Mouse (Mus musculus) limb, embryonic 14.5 days (tissue): ENCODE results near the gene Glod5. TPM values are rescaled to one million over a fixed set of nuclear protein-coding genes. Genes with fewer than 3 reads are reported as not detected.

Experiments
- ATAC-seq: fragments of 200-750 bp; cut with Nextera tagmentation; 2 replicates; pipeline ENCODE4 v1.8.0; 2017; ENCODE audit warnings: low read depth, moderate number of reproducible peaks, moderate TSS enrichment; ENCODE audit not compliant: low FRiP score
- DNase-seq: peaks from one replicate; pipeline ENCODE4 v3.0.0-alpha.2; 2015; ENCODE audit warnings: low spot score
- H3K27ac ChIP-seq: fragments of 300-500 bp; sonication (generic); replicated peaks from 2 replicates; pipeline ENCODE4 v1.5.1; 2014; ENCODE audit warnings: low read depth, mild to moderate bottlenecking, low read length, moderate library complexity, mixed read lengths
- H3K27me3 ChIP-seq: fragments of 300-500 bp; sonication (generic); 2 replicates; pipeline ENCODE4 v1.6.1; 2014; ENCODE audit warnings: low read length, mixed read lengths; ENCODE audit not compliant: control insufficient read depth, insufficient read depth
- H3K36me3 ChIP-seq: fragments of 300-500 bp; sonication (generic); 2 replicates; pipeline ENCODE4 v1.6.1; 2014; ENCODE audit warnings: mild to moderate bottlenecking, low read length, moderate library complexity, mixed read lengths; ENCODE audit not compliant: control insufficient read depth, insufficient read depth
- H3K4me1 ChIP-seq: fragments of 300-500 bp; sonication (generic); 2 replicates; pipeline ENCODE4 v1.6.1; 2014; ENCODE audit warnings: antibody characterized with exemption, low read length, mixed read lengths; ENCODE audit not compliant: control insufficient read depth, insufficient read depth
- H3K4me2 ChIP-seq: fragments of 300-500 bp; sonication (generic); replicated peaks from 2 replicates; pipeline ENCODE4 v1.6.1; 2014; ENCODE audit warnings: low read depth, mild to moderate bottlenecking, low read length, moderate library complexity; ENCODE audit not compliant: severe bottlenecking
- H3K4me3 ChIP-seq: fragments of 300-500 bp; sonication (generic); replicated peaks from 2 replicates; pipeline ENCODE4 v1.5.1; 2014; ENCODE audit warnings: low read length
- H3K9ac ChIP-seq: fragments of 300-500 bp; sonication (generic); 2 replicates; pipeline ENCODE4 v1.6.1; 2014; ENCODE audit warnings: mild to moderate bottlenecking, low read depth, low read length, moderate library complexity; ENCODE audit not compliant: severe bottlenecking
- H3K9me3 ChIP-seq: fragments of 300-500 bp; sonication (generic); 2 replicates; pipeline ENCODE4 v1.6.1; 2016; ENCODE audit warnings: low read length; ENCODE audit not compliant: control insufficient read depth
- POLR2A ChIP-seq: fragments of 200-500 bp; IDR thresholded peaks from 2 replicates; pipeline ENCODE4 v1.8.0; 2012; ENCODE audit warnings: inconsistent platforms, mild to moderate bottlenecking, moderate library complexity, borderline replicate concordance; ENCODE audit not compliant: insufficient read depth, insufficient read length; ENCODE audit errors: extremely low read depth
- WGBS: fragments of 180-500 bp; shearing (Covaris S2); extraction: QIAGEN DNeasy Blood & Tissue Kit; methylation state at CpG from one replicate; pipeline ENCODE4 v1.1.7; 2014; 5-methylcytosine and 5-hydroxymethylcytosine counted together
- polyA plus RNA-seq, 2 experiments: library from polyadenylated mRNA; depleted of rRNA in 1 of 2; stranded (reverse) in 1 of 2; unstranded in 1 of 2; fragments of >200 nt; fragmentation: Nextera tagmentation in 1 of 2; extraction: Ambion mirVana in 1 of 2; gene quantifications; 2 replicates each; pipeline versions ENCODE4 v1.2.1 to v1.2.3; 2012 to 2014

Glod5 gene
- polyA plus RNA-seq, 2 experiments, result 0.10 TPM; not detected in 1

DNA sequence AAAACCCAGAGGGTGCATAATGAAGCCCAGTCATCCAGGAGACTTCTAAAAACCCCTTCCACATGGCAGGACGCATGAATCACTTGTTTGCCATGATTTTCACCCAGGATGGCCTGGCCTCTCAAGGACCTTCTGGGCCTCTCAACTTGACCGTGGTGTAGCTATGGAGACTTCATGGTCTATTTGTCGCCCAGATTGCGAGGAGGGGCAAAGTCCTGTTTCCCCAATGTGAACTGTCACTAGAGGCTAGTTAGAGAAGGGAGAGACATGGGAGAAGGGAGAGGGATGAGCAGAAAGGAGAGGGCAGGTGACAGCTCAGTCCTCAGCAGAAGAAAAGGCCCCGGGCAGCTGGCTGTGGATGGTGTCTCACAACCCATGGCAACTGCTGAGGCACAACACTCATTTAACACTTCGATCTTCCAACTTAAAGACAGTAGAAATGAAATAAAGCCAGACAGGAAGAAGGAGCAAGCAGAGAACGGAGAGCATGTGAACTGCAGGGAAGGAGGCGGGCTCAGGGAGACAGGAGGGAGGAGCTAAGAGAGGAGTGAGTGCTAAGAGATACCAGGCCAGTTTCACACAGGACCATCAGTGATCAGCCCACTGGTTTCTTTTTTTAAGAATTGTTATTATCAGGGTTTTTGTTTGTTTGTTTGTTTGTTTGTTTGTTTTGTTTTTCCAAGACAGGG lies 25.8 kb downstream of the Glod5 start:
- 57% methylated on average over 8 of the region's 8 CpGs for WGBS
- Histone ChIP-seq H3K27me3 (no peaks in the 10 kb centered on the region), H3K36me3 (no peaks in the 10 kb centered on the region), H3K9me3 (no peaks in the 10 kb centered on the region), H3K27ac (no peak overlapping the region), H3K4me3 (no peak overlapping the region), H3K4me2 (no peak overlapping the region), H3K9ac (no peak overlapping the region), H3K4me1 (no peaks in the 10 kb centered on the region)
- no peak for DNase-seq
- TF ChIP-seq POLR2A, result no peak
- no peak for ATAC-seq

DNA sequence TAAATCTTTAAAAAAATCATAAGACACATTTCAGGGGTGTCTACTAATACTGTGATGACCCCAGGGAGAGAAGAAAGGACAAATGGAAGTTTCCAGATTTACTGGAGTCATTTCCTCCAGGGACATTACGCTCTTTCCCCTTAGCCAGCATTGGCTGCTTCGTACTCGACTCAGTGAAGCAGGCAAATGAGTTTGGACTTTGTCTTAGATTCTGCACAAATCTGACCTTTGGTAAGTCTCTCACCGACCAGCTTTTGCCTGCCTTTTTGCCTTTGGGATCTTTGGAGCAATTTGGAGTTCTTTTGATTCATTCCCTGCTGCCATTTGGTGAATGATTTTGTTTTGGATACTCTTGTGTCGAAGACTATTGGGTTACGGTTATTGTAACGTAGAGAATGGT lies 36.9 kb downstream of the Glod5 start:
- Histone ChIP-seq H3K27me3 (no peaks in the 10 kb centered on the region), H3K4me1 (no peaks in the 10 kb centered on the region), H3K9me3 (no peaks in the 10 kb centered on the region), H3K9ac (no peak overlapping the region), H3K4me3 (no peak overlapping the region), H3K36me3 (no peaks in the 10 kb centered on the region), H3K27ac (no peak overlapping the region), H3K4me2 (no peak overlapping the region)
- TF ChIP-seq POLR2A, result no peak
- no peak for ATAC-seq
- 86% methylated on average over 7 of the region's 7 CpGs for WGBS
- DNase-seq, result no peak

DNA sequence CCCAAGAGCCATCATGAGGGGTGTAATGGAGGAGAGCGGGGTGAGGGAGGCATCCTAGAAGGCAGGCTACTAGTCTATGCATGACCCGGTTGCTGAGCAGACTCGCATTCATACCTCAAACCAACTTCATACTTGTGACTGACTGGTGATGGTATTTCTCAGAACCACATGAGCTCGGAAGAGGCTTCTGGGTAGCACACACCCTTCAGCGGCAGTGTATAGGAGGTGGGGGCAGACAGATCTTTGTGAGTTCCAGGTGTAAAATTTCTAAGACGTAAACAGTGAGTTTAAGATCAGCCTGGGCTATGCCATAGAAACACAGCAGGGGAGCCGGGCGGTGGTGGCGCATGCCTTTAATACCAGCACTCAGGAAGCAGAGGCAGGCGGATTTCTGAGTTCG lies 40.4 kb downstream of the Glod5 start, which contains the start of gene Gata1:
Gene Gata1, minus strand, starts transcription at position 180 of the 400 bp plus-strand sequence.
- no peak within 1 kb of the TSS for H3K9ac ChIP-seq
- H3K9me3 ChIP-seq, result no peaks in the 10 kb centered on the region
- TF ChIP-seq POLR2A, result no peak
- 92% methylated on average over 11 of the region's 11 CpGs for WGBS
- no peak for ATAC-seq
- no peaks in the 10 kb centered on the region for H3K27me3 ChIP-seq
- no peak within 1 kb of the TSS for H3K4me2 ChIP-seq
- no peaks in the 10 kb centered on the region for H3K4me1 ChIP-seq
- H3K4me3 ChIP-seq, result no peak within 1 kb of the TSS
- H3K27ac ChIP-seq, result no peak within 1 kb of the TSS
- H3K36me3 ChIP-seq, result no peaks in the 10 kb centered on the region
- no peak for DNase-seq

DNA sequence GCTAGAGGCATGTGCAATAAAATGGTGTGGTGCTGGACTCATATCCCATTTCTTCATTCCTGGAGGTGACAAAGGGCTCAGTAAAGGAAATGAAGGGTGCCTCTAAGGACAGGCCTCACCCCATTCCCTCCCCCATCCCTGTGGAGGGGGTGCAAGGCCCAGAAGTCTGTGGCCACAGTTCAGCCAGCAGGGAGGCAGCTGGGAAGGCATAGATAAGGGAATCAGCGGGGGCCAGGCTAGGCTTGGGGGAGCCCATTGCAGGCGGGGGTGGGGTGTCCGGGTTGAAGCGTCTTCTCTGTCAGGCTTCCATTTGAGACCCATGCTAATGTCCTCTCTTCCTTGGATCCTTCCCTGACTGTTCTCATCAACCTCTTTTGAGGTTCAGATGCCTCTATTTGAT lies 47.0 kb downstream of the Glod5 start:
- no peak overlapping the region for H3K27ac ChIP-seq
- H3K9me3 ChIP-seq, result no peaks in the 10 kb centered on the region
- ATAC-seq (no peak), DNase-seq (no peak)
- H3K27me3 ChIP-seq, result no peaks in the 10 kb centered on the region
- TF ChIP-seq POLR2A, result no peak
- H3K36me3 ChIP-seq, result no peaks in the 10 kb centered on the region
- 63% methylated on average over 4 of the region's 4 CpGs for WGBS
- H3K4me2 ChIP-seq, result no peak overlapping the region
- H3K4me1 ChIP-seq, result no peaks in the 10 kb centered on the region
- H3K9ac ChIP-seq, result no peak overlapping the region
- no peak overlapping the region for H3K4me3 ChIP-seq

DNA sequence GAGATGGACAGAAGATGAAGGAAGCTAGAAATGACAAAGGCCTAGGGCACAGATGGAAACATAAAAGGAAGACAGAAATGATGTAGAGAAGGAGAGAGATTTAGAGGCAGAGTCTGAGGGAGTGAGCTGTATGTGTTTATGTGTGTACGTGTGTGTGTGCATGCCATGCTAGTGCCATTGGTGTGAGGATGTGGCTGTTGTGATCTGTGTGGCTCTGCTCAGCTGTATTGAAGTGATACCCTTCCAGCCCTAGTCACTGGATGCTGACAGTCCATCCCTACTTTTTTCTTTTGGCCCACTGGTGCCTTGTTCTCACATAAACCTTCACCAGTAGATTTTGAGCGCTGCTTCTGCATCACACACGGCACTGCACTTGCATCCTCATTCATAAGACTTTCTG lies 49.4 kb downstream of the Glod5 start:
- H3K4me1 ChIP-seq, result no peaks in the 10 kb centered on the region
- WGBS, result 69% methylated on average over 3 of the region's 3 CpGs
- no peak for DNase-seq

DNA sequence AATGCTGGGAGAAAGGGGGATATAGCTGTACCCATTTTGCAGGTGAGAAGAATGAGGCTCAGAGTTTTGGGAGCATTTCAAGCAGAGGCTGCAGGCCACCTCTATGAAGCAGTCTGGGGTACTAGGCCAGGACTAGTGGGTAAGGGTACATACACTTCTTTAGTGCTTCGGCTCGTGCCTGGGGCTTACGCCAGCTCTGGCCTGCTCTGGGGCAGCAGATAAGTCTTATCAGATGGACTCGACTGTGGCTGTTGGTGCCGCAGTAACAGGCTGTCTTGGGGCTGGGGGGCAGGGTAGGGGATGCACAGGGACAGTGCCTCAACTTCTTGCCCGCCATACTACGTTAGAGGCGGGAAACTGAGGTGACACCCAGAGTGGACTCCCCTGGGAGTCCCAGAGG lies 50.1 kb downstream of the Glod5 start:
- Histone ChIP-seq H3K9ac (no peak overlapping the region), H3K27ac (no peak overlapping the region), H3K27me3 (no peaks in the 10 kb centered on the region), H3K36me3 (no peaks in the 10 kb centered on the region), H3K4me2 (no peak overlapping the region), H3K9me3 (no peaks in the 10 kb centered on the region), H3K4me3 (no peak overlapping the region), H3K4me1 (no peaks in the 10 kb centered on the region)
- TF ChIP-seq POLR2A, result no peak
- DNase-seq, result no peak
- ATAC-seq, result no peak
- 88% methylated on average over 8 of the region's 8 CpGs for WGBS

More for the DNA sequence above, 49.4 kb downstream of the Glod5 start:
- Histone ChIP-seq H3K36me3 (no peaks in the 10 kb centered on the region), H3K27me3 (no peaks in the 10 kb centered on the region), H3K9me3 (no peaks in the 10 kb centered on the region), H3K4me2 (no peak overlapping the region), H3K27ac (no peak overlapping the region), H3K4me3 (no peak overlapping the region), H3K9ac (no peak overlapping the region)
- TF ChIP-seq POLR2A, result no peak
- no peak for ATAC-seq
